Mouse (Mus musculus): ENCODE measurements around the gene Dph6. TPM values are rescaled to one million over a fixed set of nuclear protein-coding genes. Genes with fewer than 3 reads are reported as not detected.

Gene Dph6
- total and polyA plus RNA-seq, 3 experiments, result 11.1 to 55.4 (median 20.8) TPM

GRCm38 (mm10) chr2:114646240-114646639 is 8.5 kb downstream of the Dph6 start:
- DNase-seq (ENCODE audit: low read depth, low spot score), result no peak
- H3K9me3 ChIP-seq (replicated peaks; ENCODE audit: insufficient read depth, low read length), result no peaks in the 10 kb centered on the region
- no peak overlapping the region for H3K9ac ChIP-seq (ENCODE audit: control insufficient read depth, low read depth, low read length, poor library complexity, severe bottlenecking)
- no peaks in the 10 kb centered on the region for H3K27me3 ChIP-seq (ENCODE audit: control insufficient read depth in 1 of 2, insufficient read depth in 2 of 2, low read length in 2 of 2)
- H3K4me1 ChIP-seq (ENCODE audit: control insufficient read depth in 1 of 2, insufficient read depth in 2 of 2, low read length in 2 of 2), result peaks cover 0 to 2% of the 10 kb centered on the region in 2 experiments; a peak in 2 of 4 replicates
- TF ChIP-seq KAT2A (conservative IDR thresholded peaks at IDR 0.05; ENCODE audit: low read depth, low read length), result no peak
- TF ChIP-seq ZMIZ1 (IDR thresholded peaks at IDR 0.05; ENCODE audit: low read depth, low read length), result no peak
- TF ChIP-seq GATA1 (IDR thresholded peaks at IDR 0.05; ENCODE audit: low read depth, low read length), result no peak
- no peak for TF ChIP-seq BHLHE40 (IDR thresholded peaks at IDR 0.05; ENCODE audit: borderline replicate concordance, low read depth, low read length)
- TF ChIP-seq MAX (IDR thresholded peaks at IDR 0.05; ENCODE audit: low read length), result no peak
- TF ChIP-seq MYB (IDR thresholded peaks at IDR 0.05; ENCODE audit: low read depth, low read length), result no peak
- TF ChIP-seq ETS1 (IDR thresholded peaks at IDR 0.05; ENCODE audit: low read depth, low read length), result no peak
- TF ChIP-seq USF2 (IDR thresholded peaks at IDR 0.05; ENCODE audit: borderline replicate concordance in 1 of 2, insufficient read depth in 1 of 2, low read depth in 1 of 2, low read length in 2 of 2), result no peak
- no peak for TF ChIP-seq CHD1 (IDR thresholded peaks at IDR 0.05; ENCODE audit: low read depth, low read length)
- no peak overlapping the region for H3K27ac ChIP-seq (ENCODE audit: control insufficient read depth, low read depth, low read length)
- H3K36me3 ChIP-seq (ENCODE audit: control insufficient read depth in 1 of 2, insufficient read depth in 2 of 2, low read length in 2 of 2), result peaks cover 2 to 3% of the 10 kb centered on the region in 2 experiments; a peak in 2 of 4 replicates
- no peaks in the 10 kb centered on the region for H3K79me2 ChIP-seq (ENCODE audit: control insufficient read depth, insufficient read depth, low read length, poor library complexity)
- H3K4me3 ChIP-seq (ENCODE audit: control insufficient read depth in 1 of 2, insufficient read depth in 1 of 2, low read depth in 2 of 2, low read length in 2 of 2), result no peak overlapping the region

DNA sequence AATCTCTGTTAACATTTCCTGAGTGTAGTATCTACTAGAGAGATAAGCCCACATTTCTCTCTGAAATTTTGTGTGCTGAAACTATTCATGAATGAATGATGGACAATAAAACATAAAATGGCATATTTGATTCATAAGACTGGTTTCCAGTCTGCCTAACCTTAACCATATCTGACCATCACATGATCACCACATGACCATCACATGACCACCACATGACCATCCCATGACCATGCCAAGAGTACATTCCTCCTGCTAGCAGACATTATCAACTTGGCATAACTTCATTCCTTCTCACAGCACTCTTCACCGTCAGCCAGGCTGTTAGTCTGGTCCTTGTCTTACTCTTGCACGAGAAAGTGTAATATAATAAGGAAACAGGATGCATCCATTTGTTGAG is 10.9 kb downstream of the Dph6 start:
- no peak for TF ChIP-seq JUND (IDR thresholded peaks at IDR 0.05; ENCODE audit: low read depth, low read length)
- peak; percentile 70 for TF ChIP-seq USF1 (IDR thresholded peaks at IDR 0.05; ENCODE audit: low read depth, low read length)
- TF ChIP-seq USF2 (IDR thresholded peaks at IDR 0.05; ENCODE audit: borderline replicate concordance in 1 of 2, insufficient read depth in 1 of 2, low read depth in 1 of 2, low read length in 2 of 2), result peak in 1 of 2 experiments; percentile 71; a peak in 2 of 4 replicates
- TF ChIP-seq MXI1 (IDR thresholded peaks at IDR 0.05; ENCODE audit: low read depth, low read length), result no peak
- Histone ChIP-seq H3K9me3 (replicated peaks; ENCODE audit: insufficient read depth, low read length) (no peaks in the 10 kb centered on the region), H3K79me2 (ENCODE audit: control insufficient read depth, insufficient read depth, low read length, poor library complexity) (no peaks in the 10 kb centered on the region), H3K36me3 (ENCODE audit: control insufficient read depth in 1 of 2, insufficient read depth in 2 of 2, low read length in 2 of 2) (peaks cover 2 to 3% of the 10 kb centered on the region in 2 experiments; a peak in 2 of 4 replicates), H3K4me3 (ENCODE audit: control insufficient read depth in 1 of 2, insufficient read depth in 1 of 2, low read depth in 2 of 2, low read length in 2 of 2) (no peak overlapping the region), H3K27me3 (ENCODE audit: control insufficient read depth in 1 of 2, insufficient read depth in 2 of 2, low read length in 2 of 2) (no peaks in the 10 kb centered on the region), H3K27ac (ENCODE audit: control insufficient read depth, low read depth, low read length) (no peak overlapping the region), H3K9ac (ENCODE audit: control insufficient read depth, low read depth, low read length, poor library complexity, severe bottlenecking) (no peak overlapping the region), H3K4me1 (ENCODE audit: control insufficient read depth in 1 of 2, insufficient read depth in 2 of 2, low read length in 2 of 2) (peaks cover 0 to 2% of the 10 kb centered on the region in 2 experiments; a peak in 2 of 4 replicates)
- DNase-seq (ENCODE audit: low read depth, low spot score), result no peak

GRCm38 (mm10) chr2:114624683-114625082 is 30.1 kb downstream of the Dph6 start:
- Histone ChIP-seq H3K4me1 (ENCODE audit: control insufficient read depth in 1 of 2, insufficient read depth in 2 of 2, low read length in 2 of 2) (no peaks in the 10 kb centered on the region), H3K27ac (ENCODE audit: control insufficient read depth, low read depth, low read length) (no peak overlapping the region), H3K79me2 (ENCODE audit: control insufficient read depth, insufficient read depth, low read length, poor library complexity) (no peaks in the 10 kb centered on the region), H3K9ac (ENCODE audit: control insufficient read depth, low read depth, low read length, poor library complexity, severe bottlenecking) (no peak overlapping the region), H3K9me3 (replicated peaks; ENCODE audit: insufficient read depth, low read length) (no peaks in the 10 kb centered on the region), H3K36me3 (ENCODE audit: control insufficient read depth in 1 of 2, insufficient read depth in 2 of 2, low read length in 2 of 2) (peaks cover 0 to 9% of the 10 kb centered on the region in 2 experiments; a peak in 3 of 4 replicates), H3K27me3 (ENCODE audit: control insufficient read depth in 1 of 2, insufficient read depth in 2 of 2, low read length in 2 of 2) (no peaks in the 10 kb centered on the region), H3K4me3 (ENCODE audit: control insufficient read depth in 1 of 2, insufficient read depth in 1 of 2, low read depth in 2 of 2, low read length in 2 of 2) (no peak overlapping the region)
- DNase-seq (ENCODE audit: low read depth, low spot score), result peak; percentile 14
- TF ChIP-seq ELF1 (IDR thresholded peaks at IDR 0.05; ENCODE audit: low read depth, low read length) (no peak), KAT2A (conservative IDR thresholded peaks at IDR 0.05; ENCODE audit: low read depth, low read length) (no peak), TBP (IDR thresholded peaks at IDR 0.05; ENCODE audit: low read depth, low read length) (no peak), CHD2 (IDR thresholded peaks at IDR 0.05; ENCODE audit: low read length) (no peak), POLR2A (IDR thresholded peaks at IDR 0.05; ENCODE audit: control insufficient read depth in 1 of 2, insufficient read depth in 1 of 2, low read depth in 1 of 2, low read length in 2 of 2, poor library complexity in 1 of 2) (no peak), MYC (IDR thresholded peaks at IDR 0.05; ENCODE audit: low read depth, low read length) (no peak), HCFC1 (IDR thresholded peaks at IDR 0.05; ENCODE audit: low read depth, low read length) (no peak), UBTF (IDR thresholded peaks at IDR 0.05; ENCODE audit: borderline replicate concordance, insufficient read depth, low read depth, low read length) (no peak), JUND (IDR thresholded peaks at IDR 0.05; ENCODE audit: low read depth, low read length) (no peak), GATA1 (IDR thresholded peaks at IDR 0.05; ENCODE audit: low read depth, low read length) (no peak), TCF12 (IDR thresholded peaks at IDR 0.05; ENCODE audit: low read depth, low read length) (no peak), POLR2AphosphoS5 (IDR thresholded peaks at IDR 0.05; ENCODE audit: borderline replicate concordance, low read depth, low read length) (no peak), CTCF (IDR thresholded peaks at IDR 0.05 in 2 of 3, conservative IDR thresholded peaks at IDR 0.05 in 1 of 3; ENCODE audit: control insufficient read depth in 1 of 3, insufficient read depth in 1 of 3, low read depth in 2 of 3, low read length in 3 of 3, poor library complexity in 1 of 3, severe bottlenecking in 1 of 3) (no peak), NRF1 (IDR thresholded peaks at IDR 0.05; ENCODE audit: insufficient read depth, low read depth, low read length, poor library complexity, severe bottlenecking) (no peak)
